Mouse (Mus musculus): ENCODE data around the gene Utp15.

- TF ChIP-seq CTCF (IDR thresholded peaks at IDR 0.05; ENCODE audit: low read depth) (no peak), EP300 (optimal IDR thresholded peaks at IDR 0.05) (no peak)
Measured at GRCm38 (mm10) chr13:98249594-98249993, 13.2 kb downstream of the Utp15 start.
